Mouse (Mus musculus): Measurements from ENCODE around the gene 6430531B16Rik. TPM values are rescaled to one million over a fixed set of nuclear protein-coding genes. Genes with fewer than 3 reads are reported as not detected.
A peak's percentile ranks its signal among the peaks of the same experiment; 100 is the strongest.

6430531B16Rik gene
- polyA plus RNA-seq, 1 experiment from 2014 or later, result 0.74 TPM

DNA sequence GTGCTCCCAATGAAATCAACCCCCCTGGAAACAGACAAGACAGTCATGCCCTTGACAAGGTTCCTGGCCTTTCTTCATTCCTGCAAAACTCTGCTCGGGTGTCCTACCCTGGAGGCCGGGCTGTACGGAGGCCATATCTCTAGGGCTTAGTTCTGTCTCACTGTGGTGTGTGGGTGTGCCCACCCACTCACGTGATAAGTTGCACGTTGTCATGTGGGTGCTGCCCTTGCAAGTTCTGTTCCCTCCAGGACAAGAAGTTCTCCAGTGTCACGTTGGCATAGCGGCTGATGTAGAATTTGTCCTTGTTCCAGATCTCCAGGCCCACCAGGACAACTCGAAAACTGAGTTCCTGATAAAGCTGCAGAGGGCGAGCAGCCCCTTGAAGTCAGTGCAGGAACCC is 9.7 kb upstream of the 6430531B16Rik start:
- no peak for DNase-seq (ENCODE audit: low spot score)
- Histone ChIP-seq H3K27me3 (ENCODE audit: low read depth, poor library complexity, severe bottlenecking) (no peaks in the 10 kb centered on the region), H3K36me3 (peaks cover 14% of the 10 kb centered on the region; the same call in 1 of the 2 replicates), H3K4me3 (no peak overlapping the region), H3K9me3 (replicated peaks) (no peaks in the 10 kb centered on the region), H3K4me1 (no peaks in the 10 kb centered on the region), H3K27ac (replicated peaks) (no peak overlapping the region)
- WGBS, result 93% methylated on average over 9 of the region's 9 CpGs

DNA sequence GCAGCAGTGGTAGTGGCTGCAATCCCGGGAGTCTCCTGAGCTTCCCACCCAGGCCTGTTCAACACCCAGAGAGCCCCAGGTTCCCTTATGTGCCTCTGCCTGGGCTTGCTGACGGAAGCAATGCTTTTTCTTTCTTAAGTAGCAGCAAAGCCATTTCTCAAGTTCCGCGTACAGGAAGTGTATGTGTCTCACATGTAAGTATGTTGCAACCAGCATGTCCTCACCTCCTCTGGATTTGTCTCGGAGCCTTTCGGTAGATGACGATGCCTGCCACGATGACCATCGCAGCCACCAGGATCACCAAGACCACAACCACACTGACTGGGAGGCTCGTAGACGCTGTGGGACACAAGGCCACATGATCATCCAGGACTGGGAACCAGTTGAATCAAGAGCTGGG is 6.0 kb upstream of the 6430531B16Rik start:
- no peaks in the 10 kb centered on the region for H3K4me1 ChIP-seq
- H3K27ac ChIP-seq (replicated peaks), result no peak overlapping the region
- no peak for DNase-seq (ENCODE audit: low spot score)
- no peaks in the 10 kb centered on the region for H3K9me3 ChIP-seq (replicated peaks)
- H3K36me3 ChIP-seq, result peaks cover 14% of the 10 kb centered on the region; the same call in 1 of the 2 replicates
- H3K27me3 ChIP-seq (ENCODE audit: low read depth, poor library complexity, severe bottlenecking), result peaks cover 11% of the 10 kb centered on the region
- H3K4me3 ChIP-seq, result no peak overlapping the region
- 94% methylated on average over 11 of the region's 11 CpGs for WGBS

DNA sequence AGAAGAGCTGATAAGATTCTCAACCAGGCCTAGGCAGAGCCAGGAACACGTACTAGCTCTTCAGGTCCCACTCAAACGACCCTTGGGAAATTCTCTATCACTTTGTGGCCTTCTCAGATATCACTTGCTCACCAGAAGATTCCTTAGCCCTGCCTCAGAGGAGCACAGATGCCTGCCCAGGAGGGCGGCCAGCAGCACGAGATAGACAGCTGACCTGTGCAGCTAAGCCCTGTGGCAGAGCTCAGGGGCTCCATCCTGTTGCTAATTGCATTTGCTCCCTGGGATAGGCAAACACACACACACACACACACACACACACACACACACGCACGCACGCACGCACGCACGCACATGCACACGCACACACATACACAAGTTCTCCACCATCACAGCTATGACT is 3.5 kb upstream of the 6430531B16Rik start:
- Histone ChIP-seq H3K9me3 (replicated peaks) (no peaks in the 10 kb centered on the region), H3K4me1 (peaks cover 13% of the 10 kb centered on the region), H3K27ac (replicated peaks) (no peak overlapping the region), H3K27me3 (ENCODE audit: low read depth, poor library complexity, severe bottlenecking) (peaks cover 26% of the 10 kb centered on the region), H3K4me3 (no peak overlapping the region), H3K36me3 (peaks cover 14% of the 10 kb centered on the region; the same call in 1 of the 2 replicates)
- WGBS, result 87% methylated on average over 11 of the region's 11 CpGs
- no peak for DNase-seq (ENCODE audit: low spot score)

DNA sequence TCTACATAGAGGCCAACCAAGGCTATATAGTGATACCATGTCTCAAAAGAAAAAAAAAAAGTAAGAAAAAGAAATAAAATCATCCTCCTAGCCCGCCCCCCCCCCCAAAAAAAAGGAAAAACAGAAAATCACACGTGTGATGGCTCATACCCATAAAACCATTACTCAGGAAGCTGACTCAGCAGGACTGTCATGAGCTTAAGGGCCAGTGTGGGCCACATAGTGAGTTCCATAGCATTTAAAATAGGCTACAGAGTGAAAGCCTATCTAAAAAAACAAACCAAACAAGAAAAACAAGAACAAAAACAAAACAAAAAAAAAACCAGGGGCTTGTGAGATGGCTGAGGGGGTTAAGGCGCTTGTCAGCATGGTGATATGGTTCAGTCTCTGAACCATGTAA is 2.2 kb upstream of the 6430531B16Rik start:
- 61% methylated on average over 3 of the region's 3 CpGs for WGBS
- H3K9me3 ChIP-seq (replicated peaks), result no peaks in the 10 kb centered on the region
- H3K27ac ChIP-seq (replicated peaks), result no peak overlapping the region
- peaks cover 10% of the 10 kb centered on the region; the same call in 1 of the 2 replicates for H3K36me3 ChIP-seq
- peaks cover 13% of the 10 kb centered on the region for H3K4me1 ChIP-seq
- H3K4me3 ChIP-seq, result no peak overlapping the region
- DNase-seq (ENCODE audit: low spot score), result no peak
- H3K27me3 ChIP-seq (ENCODE audit: low read depth, poor library complexity, severe bottlenecking), result peaks cover 29% of the 10 kb centered on the region

DNA sequence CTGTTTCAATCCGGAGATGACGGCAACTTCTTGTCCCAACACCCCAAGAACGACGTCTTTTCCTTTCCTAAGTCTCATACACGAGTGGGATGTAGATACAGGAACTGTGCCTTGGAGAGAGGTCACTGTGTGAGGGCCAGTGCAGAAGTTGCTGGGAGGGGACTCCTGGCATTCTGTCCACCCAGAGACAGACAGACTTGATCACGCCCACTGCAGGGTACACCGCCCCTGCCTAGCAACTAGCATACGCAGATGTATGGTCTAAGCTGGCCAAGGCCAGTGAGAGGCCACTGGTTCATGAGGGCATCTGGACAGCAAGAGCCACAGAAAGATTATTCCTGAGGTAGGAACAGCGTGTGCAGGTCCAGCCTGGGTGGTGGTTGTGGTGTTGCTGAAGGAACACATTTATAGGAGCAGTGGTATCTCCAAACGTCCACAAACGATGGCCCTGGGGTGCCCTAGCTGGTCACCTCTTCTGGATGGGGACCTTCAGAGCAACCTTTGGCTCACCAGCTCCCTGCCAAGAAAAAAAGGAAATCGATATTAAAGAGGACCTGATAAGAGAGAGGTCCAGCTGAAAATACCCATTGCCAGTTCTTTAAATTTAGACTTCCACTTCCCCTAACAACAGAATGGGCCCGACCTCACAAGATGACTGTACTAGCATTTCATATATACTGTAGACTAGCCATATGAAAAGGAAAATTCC is 610 bp upstream of the 6430531B16Rik start:
- Histone ChIP-seq H3K4me1 (peaks cover 16% of the 10 kb centered on the region), H3K4me3 (peak overlapping the region; percentile 78), H3K9me3 (replicated peaks) (no peaks in the 10 kb centered on the region), H3K36me3 (no peaks in the 10 kb centered on the region), H3K27ac (replicated peaks) (no peak overlapping the region; the same call in 1 of the 2 replicates), H3K27me3 (ENCODE audit: low read depth, poor library complexity, severe bottlenecking) (peaks cover 36% of the 10 kb centered on the region)
- no peak for DNase-seq (ENCODE audit: low spot score)
- 48% methylated on average over 13 of the region's 13 CpGs for WGBS

DNA sequence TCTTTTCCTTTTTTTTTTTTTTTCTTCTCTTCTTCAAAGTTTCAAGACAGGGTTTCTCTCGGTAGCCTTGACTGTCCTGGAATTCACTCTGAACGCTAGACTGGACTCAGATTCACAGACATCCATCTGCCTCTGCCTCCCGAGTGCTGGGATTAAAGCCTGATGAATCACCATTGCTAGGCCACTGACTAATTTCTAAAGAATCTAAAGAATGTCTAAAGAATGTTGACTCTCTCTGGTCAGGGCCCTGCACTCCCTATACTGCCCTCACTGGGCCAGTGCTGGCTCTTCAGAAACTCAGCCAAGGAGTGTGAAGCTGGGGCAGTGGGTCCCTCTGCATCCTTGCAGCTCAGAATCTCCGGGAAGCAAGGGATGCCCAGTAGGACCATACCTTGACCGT is 3.1 kb downstream of the 6430531B16Rik start:
- Histone ChIP-seq H3K27ac (replicated peaks) (no peak overlapping the region), H3K9me3 (replicated peaks) (no peaks in the 10 kb centered on the region), H3K36me3 (no peaks in the 10 kb centered on the region), H3K27me3 (ENCODE audit: low read depth, poor library complexity, severe bottlenecking) (peaks cover 68% of the 10 kb centered on the region), H3K4me1 (peaks cover 16% of the 10 kb centered on the region), H3K4me3 (no peak overlapping the region)
- WGBS, result 56% methylated on average over 5 of the region's 5 CpGs
- DNase-seq (ENCODE audit: low spot score), result no peak

DNA sequence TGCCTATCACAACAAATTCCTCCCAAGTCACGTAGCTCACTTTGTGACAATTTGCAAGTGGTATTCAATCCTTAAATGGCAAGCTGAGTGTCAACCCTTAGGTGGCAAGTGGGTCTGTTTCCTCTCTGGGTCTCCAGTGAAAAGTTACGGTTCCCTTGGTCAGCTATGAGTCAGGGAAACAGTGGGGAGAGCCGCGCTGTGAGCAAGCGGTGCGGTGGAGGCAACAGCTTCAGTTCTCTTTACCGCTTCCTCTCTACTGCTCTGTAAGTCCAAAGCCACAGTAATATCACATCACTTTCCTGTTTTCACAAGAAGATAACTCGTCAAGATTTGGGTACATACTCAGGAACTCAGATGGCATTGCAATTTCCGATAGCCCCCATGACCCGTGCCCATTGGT is 4.2 kb downstream of the 6430531B16Rik start:
- DNase-seq (ENCODE audit: low spot score), result no peak
- no peaks in the 10 kb centered on the region for H3K36me3 ChIP-seq
- peaks cover 66% of the 10 kb centered on the region for H3K27me3 ChIP-seq (ENCODE audit: low read depth, poor library complexity, severe bottlenecking)
- WGBS, result 91% methylated on average over 10 of the region's 10 CpGs
- no peaks in the 10 kb centered on the region for H3K9me3 ChIP-seq (replicated peaks)
- H3K27ac ChIP-seq (replicated peaks), result no peak overlapping the region
- peaks cover 26% of the 10 kb centered on the region for H3K4me1 ChIP-seq
- H3K4me3 ChIP-seq, result no peak overlapping the region

DNA sequence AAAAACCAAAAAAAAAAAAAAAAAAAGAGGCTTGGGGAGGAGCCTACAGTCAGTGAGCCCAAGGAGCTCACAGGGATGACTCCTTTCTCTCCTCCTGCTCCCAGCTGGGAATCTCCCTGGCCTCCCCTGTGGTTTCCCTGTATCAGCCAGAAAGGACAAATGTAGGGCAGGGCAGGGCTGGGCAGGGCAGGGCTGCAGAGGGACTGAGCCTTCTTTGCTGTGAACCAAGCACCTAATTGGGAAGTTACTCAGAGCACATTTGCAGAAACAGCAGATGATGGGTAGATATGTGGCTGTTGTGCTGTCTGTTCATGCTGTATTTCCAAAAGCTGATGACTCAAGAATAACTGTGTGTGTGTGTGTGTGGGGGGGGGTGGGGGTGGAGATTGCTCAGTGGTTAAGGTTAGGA is 5.6 kb downstream of the 6430531B16Rik start:
- no peak for DNase-seq (ENCODE audit: low spot score)
- Histone ChIP-seq H3K4me3 (no peak overlapping the region), H3K9me3 (replicated peaks) (no peaks in the 10 kb centered on the region), H3K36me3 (no peaks in the 10 kb centered on the region), H3K4me1 (peaks cover 16% of the 10 kb centered on the region), H3K27me3 (ENCODE audit: low read depth, poor library complexity, severe bottlenecking) (peaks cover 72% of the 10 kb centered on the region), H3K27ac (replicated peaks) (no peak overlapping the region)

DNA sequence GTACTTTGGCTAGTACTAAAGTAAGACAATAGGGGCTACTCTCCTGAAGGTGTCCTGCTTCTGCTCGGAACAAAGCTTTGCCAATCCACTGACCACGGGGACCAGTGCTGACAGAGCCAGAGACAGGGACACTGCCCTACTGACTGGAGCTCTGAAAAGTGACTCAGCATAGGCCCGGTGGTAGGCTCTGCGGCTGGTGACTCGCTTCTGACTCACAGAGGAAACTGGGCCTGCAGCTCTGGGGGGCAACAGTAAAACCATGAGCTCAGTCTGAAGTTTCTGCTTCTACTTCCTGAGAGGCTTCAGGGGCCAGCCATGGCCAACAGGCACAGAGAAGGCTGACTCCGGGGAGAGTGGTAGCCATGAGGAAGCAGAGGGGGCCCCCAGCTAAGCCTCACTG is 7.1 kb downstream of the 6430531B16Rik start:
- Histone ChIP-seq H3K27me3 (ENCODE audit: low read depth, poor library complexity, severe bottlenecking) (peaks cover 71% of the 10 kb centered on the region), H3K27ac (replicated peaks) (no peak overlapping the region), H3K9me3 (replicated peaks) (no peaks in the 10 kb centered on the region), H3K4me3 (no peak overlapping the region), H3K4me1 (peaks cover 25% of the 10 kb centered on the region), H3K36me3 (no peaks in the 10 kb centered on the region)
- DNase-seq (ENCODE audit: low spot score), result no peak
- 64% methylated on average over 6 of the region's 6 CpGs for WGBS

DNA sequence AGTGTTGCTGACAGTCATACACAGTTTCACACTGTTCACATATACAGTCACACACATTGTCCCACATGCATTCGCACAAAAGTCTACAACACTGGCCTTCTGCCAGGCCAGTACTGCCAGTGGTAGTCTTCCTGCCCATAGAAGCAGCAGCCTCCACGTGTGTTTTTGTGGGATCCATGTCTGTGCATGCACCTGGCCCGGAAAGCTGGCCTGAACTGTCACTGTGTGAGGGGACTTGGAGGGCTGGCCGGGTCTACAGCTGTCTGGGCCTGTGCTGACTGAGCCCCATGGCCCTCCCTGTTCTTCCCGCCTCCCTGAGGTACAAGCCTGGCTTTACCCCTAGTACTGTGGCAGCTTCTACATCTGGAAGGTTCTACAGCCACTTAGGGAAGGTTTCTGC is 7.6 kb downstream of the 6430531B16Rik start:
- no peak overlapping the region for H3K27ac ChIP-seq (replicated peaks)
- H3K4me1 ChIP-seq, result peaks cover 25% of the 10 kb centered on the region
- H3K36me3 ChIP-seq, result no peaks in the 10 kb centered on the region
- peaks cover 73% of the 10 kb centered on the region for H3K27me3 ChIP-seq (ENCODE audit: low read depth, poor library complexity, severe bottlenecking)
- 80% methylated on average over 5 of the region's 5 CpGs for WGBS
- no peak overlapping the region for H3K4me3 ChIP-seq
- no peaks in the 10 kb centered on the region for H3K9me3 ChIP-seq (replicated peaks)
- no peak for DNase-seq (ENCODE audit: low spot score)

DNA sequence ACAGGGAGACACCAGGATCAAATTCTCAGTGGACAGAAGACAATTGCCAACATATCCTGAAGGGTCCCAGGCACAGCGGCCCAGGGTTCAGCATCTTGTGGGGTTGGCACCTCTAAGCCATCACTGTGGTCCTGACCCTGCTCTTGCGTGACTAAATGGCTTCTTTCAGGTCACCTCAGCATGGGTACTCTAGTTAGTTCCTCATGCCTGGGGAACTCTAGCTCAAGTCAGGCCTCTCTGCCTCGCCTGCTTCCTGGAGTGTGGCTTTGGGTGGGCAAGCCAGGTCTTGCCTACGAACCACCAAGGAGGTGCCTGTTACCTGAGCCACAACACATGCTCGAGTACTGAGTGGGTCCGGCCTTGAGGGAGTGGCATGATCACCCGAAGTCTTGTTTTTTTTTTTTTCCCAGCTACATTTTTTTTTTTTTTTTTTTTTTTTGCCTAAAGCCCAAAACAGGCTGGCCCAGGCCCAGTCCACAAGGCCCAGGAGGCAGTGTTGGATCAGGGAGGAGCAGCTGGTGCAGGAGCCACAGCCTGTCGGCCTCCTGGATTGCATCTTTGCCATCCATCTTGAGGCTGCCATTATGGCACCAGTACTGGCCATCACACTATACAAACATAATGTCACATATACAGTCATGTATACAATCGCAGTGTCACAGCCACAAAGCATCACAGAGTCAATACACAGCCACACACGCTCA is 8.2 kb downstream of the 6430531B16Rik start:
- peaks cover 79% of the 10 kb centered on the region for H3K27me3 ChIP-seq (ENCODE audit: low read depth, poor library complexity, severe bottlenecking)
- peaks cover 21% of the 10 kb centered on the region for H3K4me1 ChIP-seq
- no peak overlapping the region for H3K27ac ChIP-seq (replicated peaks)
- H3K4me3 ChIP-seq, result no peak overlapping the region
- 83% methylated on average over 10 of the region's 10 CpGs for WGBS
- no peak for DNase-seq (ENCODE audit: low spot score)
- H3K36me3 ChIP-seq, result no peaks in the 10 kb centered on the region
- no peaks in the 10 kb centered on the region for H3K9me3 ChIP-seq (replicated peaks)

DNA sequence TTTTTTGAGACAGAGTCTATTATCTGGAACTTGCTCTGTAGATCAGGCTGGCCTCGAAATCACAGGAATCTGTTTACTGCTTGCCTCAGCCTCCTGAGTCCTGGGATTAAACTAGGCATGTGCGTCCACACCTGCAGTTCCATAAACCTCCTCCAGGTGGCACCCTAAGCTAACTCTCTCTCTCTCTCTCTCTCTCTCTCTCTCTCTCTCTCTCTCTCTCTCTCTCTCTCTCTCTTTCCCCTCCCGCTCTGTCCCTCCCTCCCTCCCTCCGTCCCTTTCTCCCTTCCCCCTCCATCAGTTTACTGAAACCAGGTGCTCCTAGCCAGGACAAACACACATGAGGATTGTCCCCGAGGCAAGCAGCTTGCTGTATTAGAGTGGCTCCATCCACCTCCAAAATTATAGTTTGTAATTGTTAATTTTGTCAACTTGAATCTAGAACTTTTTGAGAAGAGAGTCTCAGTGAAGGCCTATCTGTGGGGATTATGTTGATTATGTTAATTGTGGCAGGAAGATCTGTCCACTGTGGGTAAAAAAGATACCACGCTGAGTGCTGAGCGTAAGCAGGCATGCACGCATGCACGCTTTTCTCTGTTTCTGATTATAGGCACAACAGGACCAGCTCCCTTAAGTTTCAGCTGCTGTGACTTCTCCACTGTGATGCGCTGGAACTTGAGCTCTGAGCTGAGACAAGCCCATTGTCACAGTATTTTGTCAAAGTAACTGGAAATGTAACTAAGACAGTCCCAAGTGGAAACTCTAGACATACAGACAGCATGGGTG is 9.0 kb downstream of the 6430531B16Rik start:
- Histone ChIP-seq H3K36me3 (no peaks in the 10 kb centered on the region), H3K27ac (replicated peaks) (no peak overlapping the region), H3K4me1 (peaks cover 21% of the 10 kb centered on the region), H3K9me3 (replicated peaks) (no peaks in the 10 kb centered on the region), H3K4me3 (no peak overlapping the region), H3K27me3 (ENCODE audit: low read depth, poor library complexity, severe bottlenecking) (peaks cover 83% of the 10 kb centered on the region)
- WGBS, result 30% methylated on average over 10 of the region's 10 CpGs
- peak; percentile 77 for DNase-seq (ENCODE audit: low spot score)

DNA sequence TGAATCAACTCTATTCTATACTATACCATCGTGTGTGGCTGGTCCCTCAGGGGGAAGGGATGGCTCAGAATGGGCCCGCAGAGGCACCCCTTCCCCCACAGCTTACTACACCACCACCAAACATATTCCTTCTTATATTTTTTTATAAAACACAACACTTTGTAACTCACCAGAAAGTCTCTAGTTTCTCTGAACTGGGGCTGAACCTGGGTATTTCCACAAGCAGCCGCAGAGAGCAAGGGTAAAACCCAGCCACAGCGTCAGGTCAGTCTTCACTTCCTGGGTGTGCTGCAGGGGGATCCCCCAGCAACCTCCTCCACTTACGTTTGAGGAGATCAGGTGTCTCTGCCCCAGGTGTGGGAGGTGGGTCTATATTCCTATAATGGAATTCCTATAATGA is 10.1 kb downstream of the 6430531B16Rik start:
- H3K4me3 ChIP-seq, result no peak overlapping the region
- WGBS, result 46% methylated on average over 5 of the region's 5 CpGs
- H3K27ac ChIP-seq (replicated peaks), result no peak overlapping the region
- H3K9me3 ChIP-seq (replicated peaks), result no peaks in the 10 kb centered on the region
- peaks cover 74% of the 10 kb centered on the region for H3K27me3 ChIP-seq (ENCODE audit: low read depth, poor library complexity, severe bottlenecking)
- peaks cover 21% of the 10 kb centered on the region for H3K4me1 ChIP-seq
- DNase-seq (ENCODE audit: low spot score), result no peak
- no peaks in the 10 kb centered on the region for H3K36me3 ChIP-seq
